Mouse (Mus musculus): ENCODE measurements around the gene Srd5a1.
"Not testable (repeated sequence)": the region's sequence is repeated elsewhere in the genome, so short reads cannot be mapped to it uniquely, and the experiment has no call there.

Gene Srd5a1

GRCm38 (mm10) chr13:69624510-69624909 is 13.3 kb upstream of the Srd5a1 start:
- DNase-seq (ENCODE audit: low spot score), result no peak

GRCm38 (mm10) chr13:69623843-69624242 is 12.6 kb upstream of the Srd5a1 start:
- peak; percentile 57 for DNase-seq (ENCODE audit: low spot score)

- DNase-seq (ENCODE audit: low spot score), result no peak
These were observed 5.5 kb upstream of the Srd5a1 start for GRCm38 (mm10) chr13:69616716-69617115.

- DNase-seq (ENCODE audit: low spot score), result no peak
These were observed 918 bp upstream of the Srd5a1 start for GRCm38 (mm10) chr13:69612175-69612544.

- DNase-seq (ENCODE audit: low spot score), result peak; percentile 46
These were observed 368 bp downstream of the Srd5a1 start for GRCm38 (mm10) chr13:69610751-69611397.

GRCm38 (mm10) chr13:69608734-69609133 is 2.5 kb downstream of the Srd5a1 start:
- DNase-seq (ENCODE audit: low spot score), result no peak

GRCm38 (mm10) chr13:69604670-69605069 is 6.6 kb downstream of the Srd5a1 start:
- DNase-seq (ENCODE audit: low spot score), result no peak

- DNase-seq (ENCODE audit: low spot score), result no peak
These were observed 9.9 kb downstream of the Srd5a1 start for GRCm38 (mm10) chr13:69601321-69601720.

GRCm38 (mm10) chr13:69600863-69601262 is 10.4 kb downstream of the Srd5a1 start:
- not testable (repeated sequence) for DNase-seq (ENCODE audit: low spot score)

- DNase-seq (ENCODE audit: low spot score), result peak; percentile 28
These were observed 12.4 kb downstream of the Srd5a1 start for GRCm38 (mm10) chr13:69598867-69599266.

- no peak for DNase-seq (ENCODE audit: low spot score)
These were observed 14.7 kb downstream of the Srd5a1 start for GRCm38 (mm10) chr13:69596515-69596914.

- DNase-seq (ENCODE audit: low spot score), result no peak
These were observed 15.3 kb downstream of the Srd5a1 start for GRCm38 (mm10) chr13:69595911-69596310.

GRCm38 (mm10) chr13:69594577-69595256 is 16.5 kb downstream of the Srd5a1 start:
- DNase-seq (ENCODE audit: low spot score), result no peak

- DNase-seq (ENCODE audit: low spot score), result peak; percentile 65
These were observed 17.8 kb downstream of the Srd5a1 start for GRCm38 (mm10) chr13:69593453-69593852.

GRCm38 (mm10) chr13:69592226-69592625 is 19.0 kb downstream of the Srd5a1 start:
- DNase-seq (ENCODE audit: low spot score), result peak; percentile 69

GRCm38 (mm10) chr13:69591338-69591737 is 19.9 kb downstream of the Srd5a1 start:
- peak; percentile 71 for DNase-seq (ENCODE audit: low spot score)

- no peak for DNase-seq (ENCODE audit: low spot score)
These were observed 23.0 kb downstream of the Srd5a1 start for GRCm38 (mm10) chr13:69588263-69588662.

GRCm38 (mm10) chr13:69587849-69588248 is 23.4 kb downstream of the Srd5a1 start:
- DNase-seq (ENCODE audit: low spot score), result no peak

GRCm38 (mm10) chr13:69586337-69586736 is 24.9 kb downstream of the Srd5a1 start:
- DNase-seq (ENCODE audit: low spot score), result no peak

GRCm38 (mm10) chr13:69585828-69586227 is 25.4 kb downstream of the Srd5a1 start:
- DNase-seq (ENCODE audit: low spot score), result peak; percentile 43

- no peak for DNase-seq (ENCODE audit: low spot score)
These were observed 27.7 kb downstream of the Srd5a1 start for GRCm38 (mm10) chr13:69583591-69583990.

- no peak for DNase-seq (ENCODE audit: low spot score)
These were observed 28.8 kb downstream of the Srd5a1 start for GRCm38 (mm10) chr13:69582411-69582810.

- DNase-seq (ENCODE audit: low spot score), result no peak
These were observed 33.9 kb downstream of the Srd5a1 start for GRCm38 (mm10) chr13:69577181-69577834.

Data from urinary bladder, postnatal 14 days (tissue).